Mouse (Mus musculus) monocyte, adult 5-6 weeks (primary cell): ENCODE measurements at regions not wholly inside any gene's neighbourhood (a gene's known extent, or its start where the extent isn't known, plus 50 kb on each side); places are given as distances from the start of the nearest gene placed in this dataset.

Source experiments
- ATAC-seq: fragments of 153-309, 156-312 bp; replicated peaks from 2 replicates; pipeline ENCODE4 v1.8.0; 2017; ENCODE audit warnings: mild to moderate bottlenecking; ENCODE audit not compliant: low TSS enrichment, insufficient number of reproducible peaks, severe bottlenecking, poor library complexity, low FRiP score

- ATAC-seq, result no peak
These were observed 90.2 kb upstream of the Klf12 start for GRCm38 (mm10) chr14:100374494-100375217.

GRCm38 (mm10) chr14:100366234-100366864 lies 81.9 kb upstream of the Klf12 start:
- no peak for ATAC-seq

GRCm38 (mm10) chr14:100362786-100363185 lies 78.3 kb upstream of the Klf12 start:
- ATAC-seq, result no peak

GRCm38 (mm10) chr14:100361346-100362029 lies 77.0 kb upstream of the Klf12 start:
- no peak for ATAC-seq

- no peak for ATAC-seq
These were observed 75.4 kb upstream of the Klf12 start for GRCm38 (mm10) chr14:100359881-100360280.

- no peak for ATAC-seq
These were observed 72.7 kb upstream of the Klf12 start for GRCm38 (mm10) chr14:100357131-100357530.

GRCm38 (mm10) chr14:100353508-100353907 lies 69.0 kb upstream of the Klf12 start:
- no peak for ATAC-seq

- no peak for ATAC-seq
These were observed 68.5 kb upstream of the Klf12 start for GRCm38 (mm10) chr14:100352961-100353452.

GRCm38 (mm10) chr14:100351004-100351403 lies 66.5 kb upstream of the Klf12 start:
- ATAC-seq, result no peak

GRCm38 (mm10) chr14:100350021-100350790 lies 65.7 kb upstream of the Klf12 start:
- ATAC-seq, result no peak

GRCm38 (mm10) chr14:100348336-100349164 lies 64.1 kb upstream of the Klf12 start:
- ATAC-seq, result no peak

- ATAC-seq, result no peak
These were observed 52.4 kb upstream of the Klf12 start for GRCm38 (mm10) chr14:100336926-100337325.
